Mouse (Mus musculus): ENCODE measurements around the gene Cox19. TPM values are rescaled to one million over a fixed set of nuclear protein-coding genes. Genes with fewer than 3 reads are reported as not detected.
"Not testable (repeated sequence)": the region's sequence is repeated elsewhere in the genome, so short reads cannot be mapped to it uniquely, and the experiment has no call there.

The Cox19 gene
- polyA plus RNA-seq, 1 experiment from 2014 or later, result 118 TPM

- H3K9ac ChIP-seq (replicated peaks), result 0 out of 2 replicates have a peak overlapping the region, but pooled peaks have one; percentile 27
- ATAC-seq (ENCODE audit: insufficient number of reproducible peaks, insufficient read depth, low FRiP score, low TSS enrichment, low read depth), result not testable (repeated sequence)
These were observed 39.3 kb upstream of the Cox19 start for GRCm38 (mm10) chr5:139390324-139391119.

GRCm38 (mm10) chr5:139389676-139390061 is 38.5 kb upstream of the Cox19 start:
- no peak overlapping the region for H3K4me3 ChIP-seq (replicated peaks)
- peak overlapping the region; percentile 11; the same call in 1 of the 2 replicates for H3K4me2 ChIP-seq

More at GRCm38 (mm10) chr5:139390324-139391119, 39.3 kb upstream of the Cox19 start:
- Histone ChIP-seq H3K4me1 (replicated peaks) (peaks cover 62% of the 10 kb centered on the region), H3K4me2 (0 out of 2 replicates have a peak overlapping the region, but pooled peaks have one; percentile 2), H3K27ac (peak overlapping the region; percentile 93)
- not testable (repeated sequence) for H3K27me3 ChIP-seq; H3K4me3 ChIP-seq (replicated peaks); H3K9me3 ChIP-seq; H3K36me3 ChIP-seq
- WGBS, result 78% methylated on average over 5 of the region's 5 CpGs

GRCm38 (mm10) chr5:139388694-139389675 is 37.8 kb upstream of the Cox19 start:
- H3K4me2 ChIP-seq, result peak overlapping the region; percentile 31
- H3K9ac ChIP-seq (replicated peaks), result peak overlapping the region; percentile 31
- H3K36me3 ChIP-seq, result peaks cover 9% of the 10 kb centered on the region; the same call in 1 of the 2 replicates
- H3K4me3 ChIP-seq (replicated peaks), result no peak overlapping the region
- WGBS, result 47% methylated on average over 17 of the region's 17 CpGs
- peak overlapping the region; percentile 93 for H3K27ac ChIP-seq
- H3K9me3 ChIP-seq, result no peaks in the 10 kb centered on the region
- ATAC-seq (ENCODE audit: insufficient number of reproducible peaks, insufficient read depth, low FRiP score, low TSS enrichment, low read depth), result no peak
- no peaks in the 10 kb centered on the region for H3K27me3 ChIP-seq
- H3K4me1 ChIP-seq (replicated peaks), result peaks cover 55% of the 10 kb centered on the region

More at GRCm38 (mm10) chr5:139389676-139390061, 38.5 kb upstream of the Cox19 start:
- WGBS, result 8% methylated on average over 6 of the region's 6 CpGs
- Histone ChIP-seq H3K27me3 (no peaks in the 10 kb centered on the region), H3K4me1 (replicated peaks) (peaks cover 57% of the 10 kb centered on the region), H3K27ac (peak overlapping the region; percentile 93), H3K9ac (replicated peaks) (peak overlapping the region; percentile 27), H3K9me3 (no peaks in the 10 kb centered on the region), H3K36me3 (peaks cover 9% of the 10 kb centered on the region; the same call in 1 of the 2 replicates)
- no peak for ATAC-seq (ENCODE audit: insufficient number of reproducible peaks, insufficient read depth, low FRiP score, low TSS enrichment, low read depth)

- Histone ChIP-seq H3K27me3 (no peaks in the 10 kb centered on the region), H3K9ac (replicated peaks) (peak overlapping the region; percentile 31; the same call in 1 of the 2 replicates), H3K4me2 (peak overlapping the region; percentile 31), H3K9me3 (no peaks in the 10 kb centered on the region), H3K4me3 (replicated peaks) (no peak overlapping the region), H3K36me3 (peaks cover 8% of the 10 kb centered on the region; the same call in 1 of the 2 replicates), H3K27ac (peak overlapping the region; percentile 93), H3K4me1 (replicated peaks) (peaks cover 55% of the 10 kb centered on the region)
- ATAC-seq (ENCODE audit: insufficient number of reproducible peaks, insufficient read depth, low FRiP score, low TSS enrichment, low read depth), result no peak
- 46% methylated on average over 4 of the region's 4 CpGs for WGBS
These were observed 37.0 kb upstream of the Cox19 start for GRCm38 (mm10) chr5:139388195-139388570.

- 62% methylated on average over 10 of the region's 10 CpGs for WGBS
- H3K9me3 ChIP-seq, result no peaks in the 10 kb centered on the region
- peak overlapping the region; percentile 31; the same call in 1 of the 2 replicates for H3K9ac ChIP-seq (replicated peaks)
- peak overlapping the region; percentile 93 for H3K27ac ChIP-seq
- no peaks in the 10 kb centered on the region for H3K27me3 ChIP-seq
- H3K4me1 ChIP-seq (replicated peaks), result peaks cover 55% of the 10 kb centered on the region
- H3K4me3 ChIP-seq (replicated peaks), result no peak overlapping the region
- peak; percentile 48; the same call in 1 of the 2 replicates for ATAC-seq (ENCODE audit: insufficient number of reproducible peaks, insufficient read depth, low FRiP score, low TSS enrichment, low read depth)
- H3K4me2 ChIP-seq, result peak overlapping the region; percentile 31
- H3K36me3 ChIP-seq, result peaks cover 1% of the 10 kb centered on the region; the same call in 1 of the 2 replicates
These were observed 36.3 kb upstream of the Cox19 start for GRCm38 (mm10) chr5:139387329-139388194.

- H3K9me3 ChIP-seq, result no peaks in the 10 kb centered on the region
- H3K4me2 ChIP-seq, result no peak overlapping the region
- no peaks in the 10 kb centered on the region for H3K36me3 ChIP-seq
- no peak overlapping the region for H3K27ac ChIP-seq
- no peaks in the 10 kb centered on the region; the same call in 1 of the 2 replicates for H3K27me3 ChIP-seq
- no peak for ATAC-seq (ENCODE audit: insufficient number of reproducible peaks, insufficient read depth, low FRiP score, low TSS enrichment, low read depth)
- H3K4me3 ChIP-seq (replicated peaks), result no peak overlapping the region
- no peak overlapping the region for H3K9ac ChIP-seq (replicated peaks)
- 91% methylated on average over 5 of the region's 5 CpGs for WGBS
- peaks cover 58% of the 10 kb centered on the region for H3K4me1 ChIP-seq (replicated peaks)
These were observed 34.8 kb upstream of the Cox19 start for GRCm38 (mm10) chr5:139386047-139386446.

- Histone ChIP-seq H3K4me2 (no peak overlapping the region), H3K9ac (replicated peaks) (0 out of 2 replicates have a peak overlapping the region, but pooled peaks have one; percentile 4), H3K36me3 (no peaks in the 10 kb centered on the region), H3K4me1 (replicated peaks) (peaks cover 57% of the 10 kb centered on the region), H3K27me3 (no peaks in the 10 kb centered on the region; the same call in 1 of the 2 replicates), H3K4me3 (replicated peaks) (no peak overlapping the region), H3K9me3 (no peaks in the 10 kb centered on the region), H3K27ac (no peak overlapping the region)
- ATAC-seq (ENCODE audit: insufficient number of reproducible peaks, insufficient read depth, low FRiP score, low TSS enrichment, low read depth), result no peak
- 75% methylated on average over 10 of the region's 10 CpGs for WGBS
These were observed 33.3 kb upstream of the Cox19 start for GRCm38 (mm10) chr5:139384531-139384930.

- H3K27me3 ChIP-seq, result no peaks in the 10 kb centered on the region; the same call in 1 of the 2 replicates
- 84% methylated on average over 9 of the region's 9 CpGs for WGBS
- no peak overlapping the region for H3K4me3 ChIP-seq (replicated peaks)
- no peak overlapping the region for H3K9ac ChIP-seq (replicated peaks)
- no peaks in the 10 kb centered on the region for H3K9me3 ChIP-seq
- no peak overlapping the region for H3K4me2 ChIP-seq
- H3K4me1 ChIP-seq (replicated peaks), result peaks cover 53% of the 10 kb centered on the region
- no peaks in the 10 kb centered on the region for H3K36me3 ChIP-seq
- no peak overlapping the region for H3K27ac ChIP-seq
- no peak for ATAC-seq (ENCODE audit: insufficient number of reproducible peaks, insufficient read depth, low FRiP score, low TSS enrichment, low read depth)
These were observed 32.0 kb upstream of the Cox19 start for GRCm38 (mm10) chr5:139383234-139383633.

- WGBS, result 81% methylated on average over 8 of the region's 8 CpGs
- Histone ChIP-seq H3K4me2 (no peak overlapping the region), H3K36me3 (no peaks in the 10 kb centered on the region), H3K27ac (peak overlapping the region; percentile 19; the same call in 1 of the 2 replicates), H3K4me1 (replicated peaks) (peaks cover 53% of the 10 kb centered on the region), H3K4me3 (replicated peaks) (no peak overlapping the region), H3K9ac (replicated peaks) (no peak overlapping the region; the same call in 1 of the 2 replicates), H3K27me3 (no peaks in the 10 kb centered on the region; the same call in 1 of the 2 replicates), H3K9me3 (no peaks in the 10 kb centered on the region)
- no peak for ATAC-seq (ENCODE audit: insufficient number of reproducible peaks, insufficient read depth, low FRiP score, low TSS enrichment, low read depth)
These were observed 31.5 kb upstream of the Cox19 start for GRCm38 (mm10) chr5:139382760-139383159.

Data from limb, embryonic 12.5 days (tissue).